Mouse (Mus musculus): ENCODE measurements around the gene Zfhx3.

Gene Zfhx3

GRCm38 (mm10) chr8:108244636-108245494 lies 302.4 kb downstream of the Zfhx3 start:
- DNase-seq, result no peak

- DNase-seq, result no peak
Measured at GRCm38 (mm10) chr8:108245575-108245974, 303.1 kb downstream of the Zfhx3 start.

- DNase-seq, result no peak
Measured at GRCm38 (mm10) chr8:108246035-108246933, 303.8 kb downstream of the Zfhx3 start.

GRCm38 (mm10) chr8:108246934-108247417 lies 304.5 kb downstream of the Zfhx3 start:
- DNase-seq, result no peak

- DNase-seq, result peak; percentile 24 to 29
Measured at GRCm38 (mm10) chr8:108264593-108265160, 322.2 kb downstream of the Zfhx3 start.

- no peak for DNase-seq
Measured at GRCm38 (mm10) chr8:108277960-108278359, 335.5 kb downstream of the Zfhx3 start.

GRCm38 (mm10) chr8:108281981-108282380 lies 339.5 kb downstream of the Zfhx3 start:
- no peak for DNase-seq

- DNase-seq, result no peak
Measured at GRCm38 (mm10) chr8:108286117-108286516, 343.7 kb downstream of the Zfhx3 start.

- no peak for DNase-seq
Measured at GRCm38 (mm10) chr8:108300964-108301615, 358.6 kb downstream of the Zfhx3 start.

GRCm38 (mm10) chr8:108301654-108302053 lies 359.2 kb downstream of the Zfhx3 start:
- DNase-seq, result no peak

GRCm38 (mm10) chr8:108305368-108305767 lies 362.9 kb downstream of the Zfhx3 start:
- DNase-seq, result peak; percentile 21 to 32

GRCm38 (mm10) chr8:108309525-108310246 lies 367.2 kb downstream of the Zfhx3 start:
- no peak for DNase-seq

GRCm38 (mm10) chr8:108315046-108315445 lies 372.6 kb downstream of the Zfhx3 start:
- no peak for DNase-seq

GRCm38 (mm10) chr8:108317532-108318093 lies 375.2 kb downstream of the Zfhx3 start:
- no peak for DNase-seq

GRCm38 (mm10) chr8:108327711-108328110 lies 385.3 kb downstream of the Zfhx3 start:
- DNase-seq, result no peak

GRCm38 (mm10) chr8:108348352-108348751 lies 405.9 kb downstream of the Zfhx3 start:
- DNase-seq, result no peak

- DNase-seq, result no peak
Measured at GRCm38 (mm10) chr8:108348776-108349175, 406.3 kb downstream of the Zfhx3 start.

GRCm38 (mm10) chr8:108355119-108355777 lies 412.8 kb downstream of the Zfhx3 start:
- no peak for DNase-seq

- no peak for DNase-seq
Measured at GRCm38 (mm10) chr8:108361402-108361801, 419.0 kb downstream of the Zfhx3 start.

- DNase-seq, result peak in 1 of 2 experiments; percentile 10
Measured at GRCm38 (mm10) chr8:108362421-108362820, 420.0 kb downstream of the Zfhx3 start.

GRCm38 (mm10) chr8:108363435-108363834 lies 421.0 kb downstream of the Zfhx3 start:
- DNase-seq, result peak in 1 of 2 experiments; percentile 15
